Mouse (Mus musculus): ENCODE results near the gene Faim2.

The Faim2 gene

GRCm38 (mm10) chr15:99505324-99506095, 22.5 kb downstream of the Faim2 start:
- no peak for DNase-seq

- DNase-seq, result no peak
Measured at GRCm38 (mm10) chr15:99503256-99503655, 24.7 kb downstream of the Faim2 start.

GRCm38 (mm10) chr15:99502311-99502831, 25.6 kb downstream of the Faim2 start:
- DNase-seq, result no peak

- DNase-seq, result no peak
Measured at GRCm38 (mm10) chr15:99501292-99502260, 26.4 kb downstream of the Faim2 start.

GRCm38 (mm10) chr15:99500320-99500719, 27.6 kb downstream of the Faim2 start:
- no peak for DNase-seq

GRCm38 (mm10) chr15:99499726-99500125, 28.2 kb downstream of the Faim2 start:
- no peak for DNase-seq

GRCm38 (mm10) chr15:99498781-99499180, 29.2 kb downstream of the Faim2 start:
- DNase-seq, result no peak

- DNase-seq, result no peak
Measured at GRCm38 (mm10) chr15:99498356-99498755, 29.6 kb downstream of the Faim2 start.

- DNase-seq, result no peak
Measured at GRCm38 (mm10) chr15:99497527-99498242, 30.3 kb downstream of the Faim2 start.

- peak; percentile 26 to 43 for DNase-seq
Measured at GRCm38 (mm10) chr15:99497061-99497460, 30.9 kb downstream of the Faim2 start.

- no peak for DNase-seq
Measured at GRCm38 (mm10) chr15:99484745-99485144, 43.2 kb downstream of the Faim2 start.

- peak in 1 of 2 experiments; percentile 19 for DNase-seq
Measured at GRCm38 (mm10) chr15:99475814-99476213, 52.2 kb downstream of the Faim2 start.

GRCm38 (mm10) chr15:99474576-99474926, 53.4 kb downstream of the Faim2 start, which contains the start of gene Bcdin3d:
Bcdin3d (minus strand) TSS chr15:99474730.
- DNase-seq, result peak; percentile 92

GRCm38 (mm10) chr15:99473801-99474575, 54.0 kb downstream of the Faim2 start:
- DNase-seq, result peak; percentile 31 to 35

- DNase-seq, result no peak
Measured at GRCm38 (mm10) chr15:99472972-99473371, 55.0 kb downstream of the Faim2 start.

- no peak for DNase-seq
Measured at GRCm38 (mm10) chr15:99471677-99472063, 56.3 kb downstream of the Faim2 start.

- peak; percentile 67 to 69 for DNase-seq
Measured at GRCm38 (mm10) chr15:99470971-99471676, 56.8 kb downstream of the Faim2 start.

- no peak for DNase-seq
Measured at GRCm38 (mm10) chr15:99470224-99470761, 57.7 kb downstream of the Faim2 start.

- no peak for DNase-seq
Measured at GRCm38 (mm10) chr15:99469736-99470135, 58.2 kb downstream of the Faim2 start.

- peak; percentile 84 to 87 for DNase-seq
Measured at GRCm38 (mm10) chr15:99469067-99469466, 58.9 kb downstream of the Faim2 start.

- DNase-seq, result no peak
Measured at GRCm38 (mm10) chr15:99463194-99463593, 64.8 kb downstream of the Faim2 start.

Data from B cell, adult 2 months (primary cell).